Mouse (Mus musculus) macrophage (primary cell): ENCODE data around the gene Synpr. TPM values are rescaled to one million over a fixed set of nuclear protein-coding genes. Genes with fewer than 3 reads are reported as not detected.

Experiments
- H3K27ac ChIP-seq: fragments of 350-480 bp; formaldehyde crosslinking; 2 replicates; pipeline ENCODE4 v1.9.0; 2021
- H3K36me3 ChIP-seq: fragments of 350-480 bp; formaldehyde crosslinking; 2 replicates; pipeline ENCODE4 v1.9.0; 2021; ENCODE audit errors: inconsistent target
- H3K4me3 ChIP-seq: fragments of 350-480 bp; formaldehyde crosslinking; 2 replicates; pipeline ENCODE4 v1.9.0; 2021; ENCODE audit errors: inconsistent target
- H3K79me2 ChIP-seq: fragments of 350-480 bp; formaldehyde crosslinking; 2 replicates; pipeline ENCODE4 v1.9.0; 2021; ENCODE audit errors: inconsistent target
- WGBS: methylation state at CpG from one replicate; pipeline ENCODE4 v1.1.7; 2026; ENCODE audit warnings: inconsistent platforms; ENCODE audit not compliant: missing documents; 5-methylcytosine and 5-hydroxymethylcytosine counted together
- polyA plus RNA-seq: library from polyadenylated mRNA; stranded (reverse); fragments of 250-400 nt; gene quantifications from 3 replicates; pipeline ENCODE4 v1.2.4, GENCODE M21; 2018; ENCODE audit warnings: inconsistent platforms

Gene Synpr
- polyA plus RNA-seq, 1 experiment from 2014 or later: not detected

DNA sequence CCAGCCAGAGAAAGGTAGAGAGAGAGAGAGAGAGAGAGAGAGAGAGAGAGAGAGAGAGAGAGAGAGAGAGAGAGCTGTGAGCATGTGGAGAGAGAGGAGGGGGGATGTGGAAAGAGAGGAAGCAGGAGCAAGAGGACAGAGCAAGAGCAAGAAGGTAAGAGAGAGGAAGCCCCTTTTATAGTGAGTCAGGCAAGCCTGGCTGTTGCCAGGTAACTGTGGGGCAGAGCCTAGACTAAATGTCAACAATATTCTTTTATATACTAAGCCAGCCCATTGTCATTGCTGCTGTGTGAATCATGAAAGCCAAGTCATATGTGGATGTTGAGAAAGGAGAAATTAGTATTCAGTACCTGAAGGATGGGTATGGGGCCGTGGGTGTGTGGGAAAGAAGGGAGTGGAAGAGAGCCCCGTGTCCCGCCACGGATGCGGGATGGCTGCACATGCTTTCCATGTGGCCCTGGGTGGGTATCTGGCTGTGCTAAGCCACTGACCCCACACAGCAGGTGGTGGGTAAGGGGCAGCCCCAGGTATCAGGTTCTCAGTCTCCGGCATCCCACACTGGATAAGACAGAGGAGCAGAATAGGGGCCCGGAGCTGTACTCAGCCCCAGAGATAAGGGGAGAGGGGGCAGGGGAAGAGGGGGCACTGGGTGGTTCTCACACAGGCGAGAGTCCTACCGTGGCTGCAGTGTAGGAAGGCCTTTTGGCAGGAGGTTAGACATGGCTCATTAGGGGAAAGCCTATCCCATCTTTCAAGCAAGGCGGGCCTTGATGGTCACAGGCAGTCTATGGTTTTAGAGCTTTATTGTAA is 48.1 kb downstream of the Synpr start:
- no peaks in the 10 kb centered on the region for H3K79me2 ChIP-seq
- no peaks in the 10 kb centered on the region for H3K36me3 ChIP-seq
- WGBS: 87% methylated on average over 10 of the region's 10 CpGs
- no peak overlapping the region for H3K27ac ChIP-seq
- H3K4me3 ChIP-seq: no peak overlapping the region

DNA sequence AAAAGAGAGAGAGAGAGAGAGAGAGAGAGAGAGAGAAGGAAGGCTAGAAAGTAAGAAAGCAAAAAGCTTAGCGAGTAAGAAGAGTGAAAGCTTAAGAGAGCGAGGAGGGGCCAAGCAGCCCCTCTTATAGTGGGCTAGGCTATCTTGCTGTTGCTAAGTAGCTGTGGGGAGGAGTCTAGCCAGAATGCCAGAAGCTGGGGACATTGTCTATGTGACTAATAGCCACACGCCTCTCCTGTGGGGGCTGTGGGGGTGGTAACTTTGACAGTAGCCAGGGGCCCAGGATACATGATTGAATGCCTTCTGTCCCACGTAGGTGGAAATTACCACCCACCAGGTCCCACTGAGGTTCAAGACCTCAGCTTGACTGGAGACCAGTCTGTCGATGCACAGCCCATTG is 48.8 kb downstream of the Synpr start:
- H3K36me3 ChIP-seq: no peaks in the 10 kb centered on the region
- 88% methylated on average over 5 of the region's 5 CpGs for WGBS

DNA sequence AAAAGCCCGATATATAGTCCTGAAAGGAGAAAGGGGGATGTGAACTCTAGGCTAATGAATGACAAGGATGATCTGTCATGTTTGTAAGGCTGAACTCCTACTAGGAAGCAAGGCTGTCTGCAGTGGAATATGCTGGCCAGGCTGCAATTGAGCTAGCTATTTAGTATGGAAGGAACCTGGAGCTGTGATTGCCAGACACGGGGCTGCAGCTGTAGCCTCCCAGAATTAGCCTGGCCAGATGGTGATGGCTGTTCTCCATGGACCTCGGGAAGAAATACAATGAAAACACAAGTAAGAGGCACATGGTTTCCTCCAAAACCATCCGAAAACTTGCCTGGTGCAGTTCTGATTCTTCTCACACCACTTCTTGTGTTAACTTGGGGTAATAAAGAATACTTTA is 51.6 kb downstream of the Synpr start:
- Histone ChIP-seq H3K36me3 (no peaks in the 10 kb centered on the region), H3K4me3 (no peak overlapping the region), H3K79me2 (no peaks in the 10 kb centered on the region), H3K27ac (no peak overlapping the region)
- 80% methylated on average over 4 of the region's 4 CpGs for WGBS

More for the DNA sequence above, 48.8 kb downstream of the Synpr start:
- Histone ChIP-seq H3K79me2 (no peaks in the 10 kb centered on the region), H3K27ac (no peak overlapping the region), H3K4me3 (no peak overlapping the region)

DNA sequence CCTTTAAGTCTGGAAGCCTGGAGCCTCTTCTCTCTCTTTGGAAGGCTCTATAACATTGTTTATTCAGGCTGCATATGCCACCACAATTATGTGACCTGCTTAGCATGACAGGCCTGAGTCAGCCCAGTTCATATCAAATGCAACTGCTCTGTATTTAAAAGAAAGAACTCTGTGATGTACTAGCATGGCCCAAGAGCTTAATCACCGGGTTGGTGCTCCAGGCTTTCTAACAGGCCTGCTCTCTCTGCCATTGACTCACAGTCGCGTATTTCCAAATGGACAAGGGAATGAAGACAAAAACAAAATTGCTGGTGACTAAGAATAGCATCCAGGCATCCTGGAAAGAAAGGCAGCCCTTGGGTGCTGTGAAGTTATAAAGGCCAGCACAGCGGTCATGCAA is 56.1 kb downstream of the Synpr start:
- Histone ChIP-seq H3K4me3 (no peak overlapping the region), H3K36me3 (no peaks in the 10 kb centered on the region), H3K27ac (no peak overlapping the region), H3K79me2 (no peaks in the 10 kb centered on the region)
- whole genome bisulfite sequencing: 98% methylated on average over 4 of the region's 4 CpGs

DNA sequence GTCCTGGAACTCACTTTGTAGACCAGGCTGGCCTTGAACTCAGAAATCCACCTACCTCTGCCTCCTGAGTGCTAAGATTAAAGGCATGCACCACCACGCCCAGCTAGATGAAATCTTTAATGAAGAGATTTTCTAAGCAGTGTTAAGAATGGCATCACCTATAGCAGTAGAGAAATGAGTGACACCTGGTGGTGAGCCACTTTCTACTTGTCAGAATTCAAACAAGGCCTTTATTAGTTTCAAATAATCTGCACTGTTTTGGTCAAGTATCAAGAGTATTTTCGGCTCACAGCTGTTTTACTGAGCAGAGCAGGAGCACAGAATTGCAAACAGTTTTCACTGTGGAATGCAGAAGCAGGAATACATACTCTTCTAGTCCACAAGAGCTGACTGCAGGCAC is 59.7 kb downstream of the Synpr start:
- Histone ChIP-seq H3K36me3 (no peaks in the 10 kb centered on the region), H3K4me3 (no peak overlapping the region), H3K79me2 (no peaks in the 10 kb centered on the region), H3K27ac (no peak overlapping the region)
- WGBS: 84% methylated on average over 2 of the region's 2 CpGs

DNA sequence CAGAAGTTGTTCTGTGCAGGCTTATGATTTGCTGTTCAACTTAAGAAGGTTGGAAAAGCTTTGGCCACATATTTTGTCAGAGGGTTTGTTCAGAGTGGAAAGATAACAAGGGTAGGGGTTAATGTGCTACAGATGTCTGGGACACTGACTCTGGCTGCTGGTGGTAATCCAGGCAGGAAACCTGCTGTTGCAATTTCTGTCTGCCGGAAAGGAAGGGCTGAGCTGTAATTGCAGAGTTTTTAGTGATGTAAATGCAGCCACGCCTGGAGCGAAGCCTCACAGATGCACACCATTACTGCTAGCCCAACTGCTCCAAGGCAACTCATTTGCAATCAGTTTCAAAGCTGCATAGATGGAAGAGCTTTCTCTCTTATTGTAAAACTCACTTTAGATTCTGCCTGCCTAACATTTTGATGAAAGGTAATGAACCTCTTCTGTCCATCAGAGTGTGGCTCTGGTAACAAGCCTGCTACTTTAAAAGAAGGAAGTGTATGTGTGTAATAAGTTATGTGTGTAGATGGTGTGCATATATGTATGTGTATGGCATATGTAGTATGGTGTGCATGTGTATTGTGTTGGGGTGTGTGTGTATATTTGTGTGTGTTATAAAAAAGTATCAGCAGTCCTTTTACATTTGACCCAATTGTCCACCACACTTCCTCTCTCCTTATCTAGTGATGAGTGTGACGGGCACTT is 64.7 kb downstream of the Synpr start:
- Histone ChIP-seq H3K27ac (no peak overlapping the region), H3K79me2 (no peaks in the 10 kb centered on the region), H3K36me3 (no peaks in the 10 kb centered on the region), H3K4me3 (no peak overlapping the region)
- 58% methylated on average over 4 of the region's 4 CpGs for WGBS

DNA sequence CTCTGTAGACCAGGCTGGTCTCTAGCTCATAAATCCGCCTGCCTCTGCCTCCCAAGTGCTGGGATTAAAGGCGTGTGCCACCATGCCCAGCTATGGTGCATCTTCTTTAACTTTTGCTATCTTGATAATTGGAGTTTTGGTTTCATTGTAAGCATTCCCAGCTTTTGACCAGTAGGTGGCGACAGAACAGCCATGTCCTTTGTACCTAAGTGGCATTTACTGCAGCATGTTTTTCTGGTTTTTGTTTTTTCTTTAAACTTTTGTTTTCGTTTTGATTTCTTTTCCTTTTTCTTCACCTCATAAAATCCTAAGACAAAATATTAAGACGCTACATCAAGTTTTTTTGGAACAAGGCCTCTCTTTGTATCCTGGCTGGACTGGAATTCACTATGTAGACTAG is 69.6 kb downstream of the Synpr start:
- no peak overlapping the region for H3K27ac ChIP-seq
- 23% methylated on average over 5 of the region's 5 CpGs for WGBS
- H3K79me2 ChIP-seq: no peaks in the 10 kb centered on the region
- no peaks in the 10 kb centered on the region for H3K36me3 ChIP-seq
- no peak overlapping the region for H3K4me3 ChIP-seq

DNA sequence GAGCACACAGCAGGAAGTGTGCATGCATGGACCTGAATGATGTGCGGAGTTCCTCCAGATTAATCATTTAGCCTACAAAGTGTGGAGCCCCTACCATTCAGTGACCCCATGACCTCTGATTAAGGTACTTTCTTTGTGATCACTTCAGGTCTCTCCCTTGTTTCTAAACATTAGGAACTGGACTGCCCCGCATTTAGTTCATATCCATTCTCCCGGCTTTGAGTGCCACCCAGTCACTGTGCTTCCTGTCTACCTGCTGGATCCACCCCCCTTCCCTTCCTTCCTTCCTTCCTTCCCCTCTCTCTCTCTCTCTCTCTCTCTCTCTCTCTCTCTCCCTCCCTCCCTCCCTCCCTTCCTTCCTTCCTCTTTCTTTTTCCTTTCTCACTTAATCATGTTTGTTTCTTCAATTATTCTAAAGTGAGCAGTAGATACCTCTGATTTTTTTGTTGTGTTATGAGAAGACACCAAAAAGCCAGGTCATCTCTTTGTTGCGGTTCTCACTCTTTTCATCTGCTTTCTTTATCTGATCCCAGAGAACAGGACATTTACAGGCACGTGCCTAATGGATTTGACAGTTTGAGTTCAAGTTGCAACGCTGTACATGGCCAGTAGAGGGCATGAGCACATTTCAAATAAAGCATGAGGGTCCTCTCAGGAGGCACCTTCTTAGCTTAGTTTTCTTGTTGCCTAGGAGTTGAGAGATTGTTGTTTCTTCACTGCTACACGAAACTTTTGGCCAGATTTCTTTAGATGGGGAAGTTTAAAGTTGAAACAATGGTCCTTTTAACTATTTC is 71.2 kb downstream of the Synpr start:
- no peaks in the 10 kb centered on the region for H3K79me2 ChIP-seq
- no peak overlapping the region for H3K4me3 ChIP-seq
- H3K36me3 ChIP-seq: no peaks in the 10 kb centered on the region
- 13% methylated on average over 7 of the region's 7 CpGs for WGBS
- H3K27ac ChIP-seq: no peak overlapping the region

DNA sequence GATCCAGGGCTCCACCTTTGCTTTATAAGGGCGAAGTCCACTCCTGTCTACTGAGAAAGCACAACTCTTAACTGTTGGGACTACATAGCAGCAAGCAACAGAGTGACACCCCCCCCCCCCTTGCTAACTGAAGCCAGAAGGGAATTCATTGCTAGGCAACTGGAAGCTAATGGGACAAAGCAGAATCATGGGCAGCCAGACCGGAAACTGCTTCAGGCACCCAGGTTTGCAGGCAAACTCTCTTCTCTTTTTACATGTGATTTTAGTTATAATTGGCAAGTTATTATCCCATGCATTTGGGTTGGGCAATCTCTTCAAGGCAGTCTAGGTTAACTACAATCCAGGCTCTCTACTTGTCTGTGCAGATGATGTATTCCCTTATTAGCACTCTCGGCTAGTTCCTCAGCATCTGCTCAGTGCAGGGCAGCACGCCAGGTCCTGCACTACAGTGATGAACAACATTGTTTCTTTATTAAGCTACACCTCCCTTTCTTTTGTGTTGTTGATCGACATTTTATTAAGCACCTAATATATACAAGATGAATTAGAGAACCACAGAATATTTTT is 72.6 kb downstream of the Synpr start:
- no peaks in the 10 kb centered on the region for H3K79me2 ChIP-seq
- H3K36me3 ChIP-seq: no peaks in the 10 kb centered on the region
- 85% methylated on average over 5 of the region's 5 CpGs for WGBS
- no peak overlapping the region for H3K4me3 ChIP-seq
- H3K27ac ChIP-seq: no peak overlapping the region

DNA sequence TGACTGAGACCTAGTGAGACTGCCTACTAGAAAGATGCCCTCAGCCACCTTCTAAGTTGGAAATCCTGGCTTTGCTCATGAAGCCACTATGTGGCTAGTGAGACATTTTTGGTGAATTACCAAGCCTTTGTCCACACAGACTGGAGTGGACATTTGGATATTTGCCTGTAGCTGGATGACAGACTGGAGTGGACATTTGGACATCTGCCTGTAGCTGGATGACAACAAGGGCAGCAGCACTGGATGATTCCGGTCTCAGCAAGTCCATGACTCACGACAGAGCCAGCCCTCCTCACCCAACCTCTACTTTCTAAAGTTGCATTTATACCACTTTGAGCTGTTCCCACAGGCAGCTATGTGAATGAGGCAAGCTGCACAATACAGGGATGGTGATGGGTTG is 73.5 kb downstream of the Synpr start:
- H3K36me3 ChIP-seq: no peaks in the 10 kb centered on the region
- 80% methylated on average over 1 of the region's 2 CpGs for WGBS
- no peak overlapping the region for H3K4me3 ChIP-seq

DNA sequence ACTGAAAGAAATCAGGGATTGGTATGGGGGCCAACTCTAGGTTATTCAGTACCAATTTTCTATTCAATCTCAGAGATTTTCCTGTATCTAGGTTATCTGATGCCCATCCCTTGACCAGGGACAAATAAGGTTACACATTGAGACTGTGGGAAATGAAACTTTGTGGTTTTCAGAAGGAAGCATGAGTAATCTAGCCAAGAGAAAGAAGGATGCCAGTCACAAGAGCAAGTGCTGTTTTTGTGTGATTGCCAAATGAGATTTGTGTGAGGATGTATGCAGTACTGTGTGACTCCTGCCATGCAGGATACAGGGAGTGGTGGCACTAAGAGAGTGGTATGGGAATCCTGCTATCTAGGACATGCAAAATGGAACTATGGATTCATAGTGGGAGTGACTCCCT is 76.6 kb downstream of the Synpr start:
- no peak overlapping the region for H3K4me3 ChIP-seq
- peak overlapping the region; percentile 93 for H3K27ac ChIP-seq
- H3K79me2 ChIP-seq: no peaks in the 10 kb centered on the region
- no peaks in the 10 kb centered on the region for H3K36me3 ChIP-seq

More for the DNA sequence above, 73.5 kb downstream of the Synpr start:
- Histone ChIP-seq H3K79me2 (no peaks in the 10 kb centered on the region), H3K27ac (no peak overlapping the region)

DNA sequence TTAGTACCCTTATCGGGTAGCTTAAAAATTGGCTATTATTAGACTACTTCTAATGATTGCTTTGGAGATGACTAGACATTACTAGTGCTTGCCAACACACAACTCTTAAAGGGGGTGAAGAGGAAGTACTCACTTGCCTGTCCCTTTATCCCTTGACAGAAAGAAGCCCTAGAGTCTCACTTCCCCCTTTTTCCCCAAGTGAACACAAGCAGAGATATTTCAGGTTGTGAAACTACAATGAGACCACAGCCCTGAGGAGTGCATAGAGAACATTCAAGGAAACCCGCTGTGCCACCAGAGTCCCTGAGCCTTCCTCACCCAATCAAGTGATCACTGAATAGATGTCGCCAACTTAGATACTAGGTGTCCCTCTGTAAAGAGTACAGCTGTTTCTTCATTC is 77.1 kb downstream of the Synpr start:
- H3K79me2 ChIP-seq: no peaks in the 10 kb centered on the region
- peak overlapping the region; percentile 93 for H3K27ac ChIP-seq
- no peaks in the 10 kb centered on the region for H3K36me3 ChIP-seq
- WGBS: 0% methylated on average over 3 of the region's 3 CpGs
- no peak overlapping the region for H3K4me3 ChIP-seq

DNA sequence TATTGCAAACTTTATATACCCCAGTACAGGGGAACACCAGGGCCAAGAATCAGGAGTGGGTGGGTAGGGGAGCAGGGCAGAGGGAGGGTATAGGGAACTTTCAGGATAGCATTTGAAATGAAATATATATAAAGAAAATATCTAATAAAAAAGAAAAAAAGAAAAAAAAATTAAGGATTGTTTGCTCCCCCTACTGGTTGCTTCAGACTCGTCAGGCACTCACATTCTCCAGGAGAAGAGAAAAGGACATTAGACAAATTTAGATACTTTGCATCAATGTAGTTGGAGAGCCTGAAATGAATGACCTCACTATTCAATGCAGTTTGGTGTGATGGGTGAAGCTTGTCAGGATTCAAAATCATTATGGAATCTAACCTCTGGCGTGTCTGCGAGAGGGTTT is 83.7 kb downstream of the Synpr start:
- WGBS: 78% methylated on average over 3 of the region's 3 CpGs
- no peaks in the 10 kb centered on the region for H3K36me3 ChIP-seq
- H3K79me2 ChIP-seq: no peaks in the 10 kb centered on the region
- no peak overlapping the region for H3K4me3 ChIP-seq
- no peak overlapping the region for H3K27ac ChIP-seq

DNA sequence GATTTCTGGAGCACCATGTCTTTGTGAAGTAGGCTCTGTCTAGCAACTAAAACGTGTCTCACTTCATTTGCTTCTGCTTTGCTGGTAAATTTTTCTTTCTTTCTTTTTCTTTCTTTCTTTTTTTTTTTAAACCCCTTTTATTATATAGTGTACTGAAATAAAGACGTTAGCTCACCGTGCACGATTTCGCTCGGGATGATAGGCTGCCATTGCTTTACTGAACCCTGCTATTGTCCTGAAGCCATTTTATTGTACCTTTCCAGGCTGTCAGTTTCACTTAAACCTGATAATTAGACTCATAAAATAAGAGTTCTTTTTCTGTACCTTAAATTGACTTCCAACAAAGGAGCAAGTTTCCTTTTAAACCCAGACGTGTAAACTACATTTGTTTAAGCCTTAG is 104.5 kb downstream of the Synpr start:
- WGBS: 73% methylated on average over 7 of the region's 7 CpGs
- no peak overlapping the region for H3K27ac ChIP-seq

DNA sequence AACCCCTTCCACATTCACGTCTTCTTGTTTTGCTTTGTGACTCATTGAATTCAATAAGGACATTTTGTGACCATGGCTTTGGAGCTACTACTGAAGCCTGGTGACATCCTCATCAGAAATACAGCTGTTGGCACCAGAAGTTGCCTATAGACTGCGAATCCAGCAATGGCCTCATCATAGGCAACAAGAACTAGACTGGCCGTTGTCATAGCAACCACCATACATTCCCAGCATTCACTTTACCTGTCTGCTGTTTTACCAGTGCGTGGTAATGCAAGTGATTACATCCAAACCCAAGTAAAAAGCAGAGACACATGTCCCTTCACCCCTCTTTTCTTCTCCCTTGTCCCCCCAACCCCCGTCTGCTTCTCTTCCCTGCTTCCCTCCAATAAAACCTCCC is 105.4 kb downstream of the Synpr start:
- H3K27ac ChIP-seq: no peak overlapping the region
- H3K79me2 ChIP-seq: no peaks in the 10 kb centered on the region
- no peaks in the 10 kb centered on the region for H3K36me3 ChIP-seq
- 86% methylated on average over 5 of the region's 5 CpGs for WGBS
- no peak overlapping the region for H3K4me3 ChIP-seq

More for the DNA sequence above, 104.5 kb downstream of the Synpr start:
- Histone ChIP-seq H3K4me3 (no peak overlapping the region), H3K79me2 (no peaks in the 10 kb centered on the region), H3K36me3 (no peaks in the 10 kb centered on the region)
